Mouse (Mus musculus): Measurements from ENCODE around the gene Glud1.

DNA sequence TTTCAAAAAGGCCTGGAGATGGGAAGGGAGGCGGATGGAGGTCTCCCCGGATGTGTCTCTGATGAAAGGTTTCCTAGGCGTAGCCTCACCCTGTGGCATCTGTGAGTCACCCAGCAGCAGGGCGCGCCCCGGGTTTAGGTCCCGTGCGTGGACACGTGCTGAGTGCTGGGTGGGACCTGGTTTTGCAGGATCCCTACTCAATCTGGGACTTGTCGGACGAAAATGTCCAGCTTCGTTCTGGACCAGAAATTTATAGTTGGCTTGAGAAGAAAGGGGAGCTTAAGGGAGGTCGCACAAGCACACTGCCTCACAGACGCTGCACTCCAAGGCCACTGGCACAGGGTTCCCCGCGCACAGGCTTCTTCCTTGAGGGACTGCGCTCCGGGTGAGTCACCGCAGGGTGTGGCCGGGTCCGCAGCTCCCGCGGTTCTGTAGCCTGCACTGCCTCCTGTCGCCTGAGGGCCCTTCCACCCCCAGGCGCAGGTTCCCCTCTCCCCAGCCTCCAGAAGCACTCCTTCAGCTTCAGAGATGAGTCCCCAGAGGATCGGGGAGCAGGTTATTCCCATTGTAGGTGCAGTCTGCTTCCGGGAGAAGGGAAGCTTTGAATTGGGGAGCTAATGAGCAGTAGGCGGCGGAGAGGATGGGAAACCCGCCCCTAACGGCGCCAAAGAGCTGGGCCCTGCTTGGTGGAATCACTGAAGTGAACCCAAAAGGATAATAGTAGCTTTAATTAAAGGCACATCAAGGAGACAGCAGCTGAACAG, 53.1 kb downstream of the Glud1 start:
- no peak for TF ChIP-seq CHD2 (IDR thresholded peaks at IDR 0.05; ENCODE audit: low read depth, low read length)
- TF ChIP-seq ZC3H11A (IDR thresholded peaks at IDR 0.05; ENCODE audit: borderline replicate concordance, low read depth, low read length): no peak
- TF ChIP-seq HCFC1 (IDR thresholded peaks at IDR 0.05; ENCODE audit: borderline replicate concordance, insufficient read depth, low read length): no peak
